Mouse (Mus musculus): Measurements from ENCODE around the gene Olfr221. TPM values are rescaled to one million over a fixed set of nuclear protein-coding genes. Genes with fewer than 3 reads are reported as not detected.
"Not testable (repeated sequence)": the region's sequence is repeated elsewhere in the genome, so short reads cannot be mapped to it uniquely, and the experiment has no call there.

Gene Olfr221
- polyA plus RNA-seq (2012; rRNA removed), result not detected in 2 replicates

DNA sequence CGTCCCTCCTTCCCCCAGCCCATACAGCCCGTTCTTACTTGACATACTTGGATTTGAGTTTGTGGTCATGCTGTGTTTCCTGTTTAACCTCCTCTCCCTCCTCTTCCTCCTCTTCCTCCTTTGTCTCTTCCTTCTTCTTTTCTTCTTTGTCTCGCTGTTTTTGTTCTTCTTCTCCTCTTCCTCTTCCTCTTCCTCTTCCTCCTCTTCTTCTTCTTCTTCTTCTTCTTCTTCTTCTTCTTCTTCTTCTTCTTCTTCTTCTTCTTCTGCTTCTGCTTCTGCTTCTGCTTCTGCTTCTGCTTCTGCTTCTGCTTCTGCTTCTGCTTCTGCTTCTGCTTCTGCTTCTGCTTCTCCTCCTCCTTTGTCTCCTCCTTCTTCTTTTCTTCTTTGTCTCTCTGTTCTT, at the start of gene Olfr221:
Gene Olfr221 (minus strand): TSS at position 101 of the 400 bp plus-strand sequence.
- WGBS, result 13% methylated on average over 3 of the region's 3 CpGs
- not testable (repeated sequence) for H3K27ac ChIP-seq (ENCODE audit: insufficient read depth, low read length); H3K27me3 ChIP-seq (ENCODE audit: control insufficient read depth, insufficient read depth, low read length); DNase-seq (ENCODE audit: low read depth in 1 of 2, low spot score in 2 of 2); H3K4me3 ChIP-seq (ENCODE audit: extremely low read depth, insufficient read depth, insufficient read length); H3K36me3 ChIP-seq (ENCODE audit: control insufficient read depth, insufficient read depth, low read length); H3K4me1 ChIP-seq (ENCODE audit: control insufficient read depth, insufficient read depth, insufficient read length)

DNA sequence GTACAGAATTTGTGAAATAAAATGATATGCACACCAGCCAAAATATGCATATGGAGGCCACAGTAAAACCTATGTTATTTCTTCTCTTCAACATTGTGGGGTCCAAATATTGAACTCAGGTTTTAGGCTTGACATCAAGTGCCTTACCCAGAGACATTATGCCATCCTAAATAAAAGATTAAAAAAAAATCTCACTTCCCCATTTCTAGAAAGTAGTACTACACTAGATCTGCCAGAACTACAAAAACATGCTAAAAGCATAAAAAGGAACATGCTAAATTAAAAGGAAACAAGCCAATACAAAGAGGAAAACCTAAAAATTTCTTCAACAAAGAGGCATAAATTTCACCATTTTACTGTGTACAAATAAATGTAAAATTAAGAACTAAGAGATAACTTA, 40.8 kb upstream of the Olfr221 start:
- no peaks in the 10 kb centered on the region for H3K4me1 ChIP-seq (ENCODE audit: control insufficient read depth, insufficient read depth, insufficient read length)
- H3K4me3 ChIP-seq (ENCODE audit: extremely low read depth, insufficient read depth, insufficient read length), result no peak overlapping the region
- no peak overlapping the region for H3K27ac ChIP-seq (ENCODE audit: insufficient read depth, low read length)
- no peaks in the 10 kb centered on the region for H3K27me3 ChIP-seq (ENCODE audit: control insufficient read depth, insufficient read depth, low read length)
- peaks cover 27% of the 10 kb centered on the region for H3K36me3 ChIP-seq (ENCODE audit: control insufficient read depth, insufficient read depth, low read length)
- no peak for DNase-seq (ENCODE audit: low read depth in 1 of 2, low spot score in 2 of 2)
- TF ChIP-seq POLR2A (IDR thresholded peaks at IDR 0.05; ENCODE audit: low read depth, low read length) (no peak), CTCF (IDR thresholded peaks at IDR 0.05; ENCODE audit: extremely low read depth, insufficient read depth, insufficient read length, insufficient replicate concordance) (no peak)

DNA sequence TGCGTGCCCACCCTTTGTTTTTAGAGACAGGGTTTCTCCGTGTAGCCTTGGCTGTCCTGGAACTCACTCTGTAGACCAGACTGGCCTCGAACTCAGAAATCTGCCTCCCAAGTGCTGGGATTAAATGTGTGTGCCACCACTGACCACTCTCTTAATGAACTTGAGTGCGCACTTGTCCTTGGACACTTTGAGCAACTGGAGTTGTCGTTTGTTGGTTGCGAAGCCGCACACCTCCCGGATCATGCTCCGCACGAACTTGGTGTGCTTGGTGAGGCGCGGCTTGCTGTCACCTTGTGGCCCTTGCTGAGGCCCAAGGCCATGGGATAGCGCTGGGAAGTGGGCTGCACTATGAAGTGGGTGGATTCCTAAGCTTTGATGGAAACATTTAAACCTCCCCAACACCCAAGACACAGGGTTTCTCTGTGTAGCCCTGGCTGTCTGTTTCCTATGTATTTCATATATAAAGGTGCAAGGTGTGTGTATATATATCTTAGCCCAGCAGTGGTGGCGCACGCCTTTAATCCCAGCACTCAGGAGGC, 29.4 kb upstream of the Olfr221 start:
- Histone ChIP-seq H3K4me3 (ENCODE audit: extremely low read depth, insufficient read depth, insufficient read length) (no peak overlapping the region), H3K27ac (ENCODE audit: insufficient read depth, low read length) (no peak overlapping the region), H3K4me1 (ENCODE audit: control insufficient read depth, insufficient read depth, insufficient read length) (no peaks in the 10 kb centered on the region), H3K27me3 (ENCODE audit: control insufficient read depth, insufficient read depth, low read length) (no peaks in the 10 kb centered on the region), H3K36me3 (ENCODE audit: control insufficient read depth, insufficient read depth, low read length) (peaks cover 22% of the 10 kb centered on the region)
- DNase-seq (ENCODE audit: low read depth in 1 of 2, low spot score in 2 of 2), result no peak
- no peak for TF ChIP-seq POLR2A (IDR thresholded peaks at IDR 0.05; ENCODE audit: low read depth, low read length)
- TF ChIP-seq CTCF (IDR thresholded peaks at IDR 0.05; ENCODE audit: extremely low read depth, insufficient read depth, insufficient read length, insufficient replicate concordance), result no peak
- 97% methylated on average over 15 of the region's 15 CpGs for WGBS

DNA sequence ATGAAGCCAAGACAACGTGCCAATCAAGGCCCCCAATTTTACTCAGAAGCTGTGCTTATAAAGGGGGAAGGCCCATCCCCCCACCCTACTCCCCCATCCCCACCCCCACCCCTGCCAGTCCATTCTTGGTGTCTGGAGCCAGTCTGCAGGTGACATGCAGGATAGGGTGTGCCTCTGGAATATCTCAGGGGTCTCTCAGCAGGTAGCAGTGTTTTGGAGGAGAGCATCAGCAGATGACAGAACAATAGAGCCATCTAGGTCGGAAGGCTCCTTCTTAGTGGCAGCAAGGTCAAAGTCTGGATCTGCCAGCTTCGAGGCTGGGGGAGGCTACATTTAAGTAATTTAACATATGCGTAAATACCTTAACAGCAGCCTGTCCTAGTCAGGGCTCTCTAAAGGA, 23.9 kb upstream of the Olfr221 start:
- H3K4me1 ChIP-seq (ENCODE audit: control insufficient read depth, insufficient read depth, insufficient read length), result no peaks in the 10 kb centered on the region
- DNase-seq (ENCODE audit: low read depth in 1 of 2, low spot score in 2 of 2), result no peak
- no peaks in the 10 kb centered on the region for H3K36me3 ChIP-seq (ENCODE audit: control insufficient read depth, insufficient read depth, low read length)
- 70% methylated on average over 4 of the region's 4 CpGs for WGBS
- H3K4me3 ChIP-seq (ENCODE audit: extremely low read depth, insufficient read depth, insufficient read length), result no peak overlapping the region
- TF ChIP-seq POLR2A (IDR thresholded peaks at IDR 0.05; ENCODE audit: low read depth, low read length) (no peak), CTCF (IDR thresholded peaks at IDR 0.05; ENCODE audit: extremely low read depth, insufficient read depth, insufficient read length, insufficient replicate concordance) (no peak)
- no peak overlapping the region for H3K27ac ChIP-seq (ENCODE audit: insufficient read depth, low read length)
- H3K27me3 ChIP-seq (ENCODE audit: control insufficient read depth, insufficient read depth, low read length), result no peaks in the 10 kb centered on the region

DNA sequence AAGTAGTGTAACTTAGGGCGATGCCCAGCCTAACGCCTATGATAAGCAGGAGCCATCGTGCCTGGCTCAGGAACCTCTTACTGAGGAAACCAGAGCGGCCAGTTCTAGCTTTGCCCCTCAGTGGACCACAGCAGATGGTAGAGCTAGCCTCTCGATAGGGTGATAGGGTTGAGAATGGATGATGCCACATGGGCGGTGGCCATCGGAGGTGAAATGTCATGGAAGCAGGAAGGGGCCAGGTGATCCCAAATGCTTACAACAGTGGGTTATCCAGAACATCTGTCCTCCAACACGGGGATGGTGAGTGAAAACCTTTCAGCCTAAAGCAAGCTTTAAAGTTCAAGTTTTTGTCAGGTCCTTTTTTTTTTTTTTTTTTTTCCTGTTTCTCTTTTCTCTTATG, 19.5 kb upstream of the Olfr221 start:
- no peak for DNase-seq (ENCODE audit: low read depth in 1 of 2, low spot score in 2 of 2)
- TF ChIP-seq CTCF (IDR thresholded peaks at IDR 0.05; ENCODE audit: extremely low read depth, insufficient read depth, insufficient read length, insufficient replicate concordance) (no peak), POLR2A (IDR thresholded peaks at IDR 0.05; ENCODE audit: low read depth, low read length) (no peak)
- Histone ChIP-seq H3K27me3 (ENCODE audit: control insufficient read depth, insufficient read depth, low read length) (no peaks in the 10 kb centered on the region), H3K4me3 (ENCODE audit: extremely low read depth, insufficient read depth, insufficient read length) (no peak overlapping the region), H3K4me1 (ENCODE audit: control insufficient read depth, insufficient read depth, insufficient read length) (no peaks in the 10 kb centered on the region), H3K36me3 (ENCODE audit: control insufficient read depth, insufficient read depth, low read length) (no peaks in the 10 kb centered on the region), H3K27ac (ENCODE audit: insufficient read depth, low read length) (no peak overlapping the region)
- 84% methylated on average over 8 of the region's 8 CpGs for WGBS

DNA sequence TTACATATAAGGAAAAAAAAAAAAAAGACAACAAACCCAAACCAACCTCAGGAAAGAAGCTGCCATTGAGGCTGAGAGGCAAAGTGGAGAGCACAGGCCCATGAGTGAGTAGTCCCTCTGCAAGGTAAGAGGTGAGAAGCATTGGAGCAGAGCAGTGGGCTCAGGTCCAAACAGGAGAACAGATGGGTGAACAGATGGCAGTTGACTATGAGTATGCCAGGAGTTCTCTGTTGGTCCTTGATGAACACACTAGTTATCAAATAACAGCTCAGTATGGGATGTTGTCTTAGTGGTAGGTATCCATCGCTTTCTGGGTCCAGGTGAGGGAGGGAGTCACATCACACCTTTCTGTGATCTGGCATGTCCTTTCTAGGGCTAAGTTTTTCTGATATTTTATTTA, 18.5 kb upstream of the Olfr221 start:
- no peaks in the 10 kb centered on the region for H3K36me3 ChIP-seq (ENCODE audit: control insufficient read depth, insufficient read depth, low read length)
- no peaks in the 10 kb centered on the region for H3K4me1 ChIP-seq (ENCODE audit: control insufficient read depth, insufficient read depth, insufficient read length)
- WGBS, result 97% methylated on average over 1 of the region's 1 CpGs
- no peak overlapping the region for H3K4me3 ChIP-seq (ENCODE audit: extremely low read depth, insufficient read depth, insufficient read length)
- no peak overlapping the region for H3K27ac ChIP-seq (ENCODE audit: insufficient read depth, low read length)
- no peak for TF ChIP-seq POLR2A (IDR thresholded peaks at IDR 0.05; ENCODE audit: low read depth, low read length)
- TF ChIP-seq CTCF (IDR thresholded peaks at IDR 0.05; ENCODE audit: extremely low read depth, insufficient read depth, insufficient read length, insufficient replicate concordance), result no peak
- DNase-seq (ENCODE audit: low read depth in 1 of 2, low spot score in 2 of 2), result no peak
- H3K27me3 ChIP-seq (ENCODE audit: control insufficient read depth, insufficient read depth, low read length), result no peaks in the 10 kb centered on the region

DNA sequence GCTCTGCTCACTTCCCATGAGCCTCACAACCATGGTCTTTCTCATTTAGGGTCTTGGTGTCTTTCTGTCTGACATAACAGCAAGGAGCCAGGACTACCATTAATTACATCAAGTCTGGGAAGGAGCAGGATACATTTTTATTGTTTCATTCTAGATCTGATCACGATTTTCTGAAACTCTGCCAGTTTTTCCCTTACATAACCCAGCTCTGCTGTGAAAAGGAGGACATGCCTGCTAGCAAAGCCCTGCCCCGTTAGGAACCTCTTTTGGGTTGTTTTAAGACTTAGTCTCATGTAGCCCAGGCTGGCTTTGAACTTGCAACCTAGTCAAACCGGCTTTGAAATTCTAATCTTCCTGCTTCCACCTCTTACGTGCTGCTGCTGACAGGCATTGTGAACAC, 17.7 kb upstream of the Olfr221 start:
- Histone ChIP-seq H3K4me1 (ENCODE audit: control insufficient read depth, insufficient read depth, insufficient read length) (no peaks in the 10 kb centered on the region), H3K27ac (ENCODE audit: insufficient read depth, low read length) (no peak overlapping the region), H3K27me3 (ENCODE audit: control insufficient read depth, insufficient read depth, low read length) (no peaks in the 10 kb centered on the region), H3K36me3 (ENCODE audit: control insufficient read depth, insufficient read depth, low read length) (no peaks in the 10 kb centered on the region), H3K4me3 (ENCODE audit: extremely low read depth, insufficient read depth, insufficient read length) (no peak overlapping the region)
- 64% methylated on average over 4 of the region's 4 CpGs for WGBS
- no peak for DNase-seq (ENCODE audit: low read depth in 1 of 2, low spot score in 2 of 2)
- TF ChIP-seq POLR2A (IDR thresholded peaks at IDR 0.05; ENCODE audit: low read depth, low read length), result no peak
- no peak for TF ChIP-seq CTCF (IDR thresholded peaks at IDR 0.05; ENCODE audit: extremely low read depth, insufficient read depth, insufficient read length, insufficient replicate concordance)

DNA sequence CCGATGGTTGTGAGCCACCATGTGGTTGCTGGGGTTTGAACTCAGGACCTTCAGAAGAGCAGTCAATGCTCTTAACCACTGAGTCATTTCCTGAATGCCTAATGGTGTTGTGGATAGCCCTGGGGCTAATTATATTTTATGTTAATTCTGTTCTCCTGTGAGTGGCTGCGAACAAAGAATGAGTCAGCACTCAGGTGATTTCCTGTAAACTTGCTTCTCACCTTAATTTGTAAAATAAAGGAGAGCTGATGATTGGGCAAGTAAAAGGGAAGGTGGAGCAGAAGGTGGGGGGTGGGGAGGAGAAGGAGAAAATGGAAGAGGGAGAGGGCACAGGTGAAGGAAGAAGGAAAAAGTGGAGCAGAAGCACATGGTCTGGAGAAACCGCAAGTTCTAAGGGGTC, 10.5 kb upstream of the Olfr221 start:
- H3K4me1 ChIP-seq (ENCODE audit: control insufficient read depth, insufficient read depth, insufficient read length); H3K36me3 ChIP-seq (ENCODE audit: control insufficient read depth, insufficient read depth, low read length); H3K4me3 ChIP-seq (ENCODE audit: extremely low read depth, insufficient read depth, insufficient read length); DNase-seq (ENCODE audit: low read depth in 1 of 2, low spot score in 2 of 2); H3K27ac ChIP-seq (ENCODE audit: insufficient read depth, low read length); H3K27me3 ChIP-seq (ENCODE audit: control insufficient read depth, insufficient read depth, low read length): not testable (repeated sequence)
- 77% methylated on average over 3 of the region's 3 CpGs for WGBS

Measured in spleen, adult 2 months (tissue).